Mouse (Mus musculus) brain, embryonic 14.5 days (tissue): ENCODE results near the gene Mtx3.

Experiments
- CTCF ChIP-seq: fragments of 200-500 bp; IDR thresholded peaks from 2 replicates; pipeline ENCODE4 v1.5.1; 2012; ENCODE audit warnings: inconsistent platforms, mild to moderate bottlenecking, moderate library complexity, borderline replicate concordance; ENCODE audit not compliant: insufficient read depth, insufficient read length; ENCODE audit errors: extremely low read depth
- POLR2A ChIP-seq: fragments of 200-500 bp; IDR thresholded peaks from 2 replicates; pipeline ENCODE4 v1.6.1; 2012; ENCODE audit warnings: mild to moderate bottlenecking, inconsistent platforms, borderline replicate concordance; ENCODE audit not compliant: poor library complexity, insufficient read depth, insufficient read length, severe bottlenecking; ENCODE audit errors: extremely low read depth

- no peak for TF ChIP-seq POLR2A
- no peak for TF ChIP-seq CTCF
Measured at GRCm38 (mm10) chr13:92816329-92816728, 28.2 kb upstream of the Mtx3 start.
